12 mouse cellular contexts compared by ENCODE assay signal in the genomic region with DNA sequence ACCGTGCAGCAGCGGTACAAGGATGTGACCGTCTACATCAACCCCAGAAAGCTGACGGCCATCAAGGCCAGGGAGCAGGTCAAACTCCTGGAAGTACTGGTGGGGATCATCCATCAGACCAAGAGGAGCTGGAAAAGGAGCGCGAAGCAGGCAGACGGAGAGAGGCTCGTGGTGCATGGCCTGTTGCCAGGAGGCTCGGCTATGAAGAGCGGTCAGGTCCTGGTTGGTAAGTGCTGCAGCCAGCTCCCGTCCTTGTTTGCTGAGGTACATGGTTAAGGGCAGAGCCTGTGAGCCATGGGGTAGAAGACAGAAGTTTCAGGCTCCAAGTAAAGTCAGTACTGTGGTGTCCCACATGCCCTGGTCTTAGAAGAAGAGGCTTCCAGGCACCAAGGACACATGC. TPM values are rescaled to one million over a fixed set of nuclear protein-coding genes. Genes with fewer than 3 reads are reported as not detected.
A peak's percentile ranks its signal among the peaks of the same experiment; 100 is the strongest.
DNase-seq lines count a peak whose midpoint lies in the region; ATAC-seq lines count a peak whose summit lies in the region.
"Had no signal": no experiment of that assay in that cellular context is flagged by ENCODE, and none has a peak within 500 bp of the region (broad histone marks: within the 10 kb centered on the region; RNA-seq: fewer than 3 reads in every experiment).

No protein-coding gene starts in this region.

- no peaks in the 10 kb centered on the region for H3K27me3 ChIP-seq in heart, embryonic 14.5 days (ENCODE audit: control insufficient read depth, insufficient read depth, low read length)
- H3K27me3 ChIP-seq: midbrain, embryonic 15.5 days; neural tube, embryonic 13.5 days had no signal

- ATAC-seq in heart, embryonic 14.5 days (ENCODE audit: insufficient number of reproducible peaks, insufficient read depth, low FRiP score, low read depth): peak; percentile 47; the same call in 1 of the 2 replicates
- ATAC-seq: midbrain, embryonic 15.5 days had no signal

- H3K4me3 ChIP-seq in heart, embryonic 14.5 days (ENCODE audit: control insufficient read depth in 1 of 2, insufficient read depth in 1 of 2, low read depth in 1 of 2, low read length in 2 of 2): no peak overlapping the region
- H3K4me3 ChIP-seq: midbrain, embryonic 15.5 days; neural tube, embryonic 13.5 days had no signal

- intact Hi-C loops in left cerebral cortex, postnatal 4 days (cut with DNase I): no loop called here
- intact Hi-C loops in left cerebral cortex, postnatal 14 days (cut with DNase I): no loop called here

- H3K4me1 ChIP-seq in heart, embryonic 14.5 days (ENCODE audit: control insufficient read depth in 2 of 2, insufficient read depth in 2 of 2, low read length in 2 of 2): peaks cover 4 to 5% of the 10 kb centered on the region in 2 experiments; a peak in 2 of 4 replicates
- H3K4me1 ChIP-seq: midbrain, embryonic 15.5 days; neural tube, embryonic 13.5 days had no signal

- WGBS in heart, embryonic 14.5 days: 69% methylated on average over 11 of the region's 11 CpGs

- H3K4me2 ChIP-seq in heart, embryonic 14.5 days (ENCODE audit: low read length): no peak overlapping the region
- H3K4me2 ChIP-seq: midbrain, embryonic 15.5 days; neural tube, embryonic 13.5 days had no signal

- 0 out of 2 replicates have a peak, but pooled peaks cover 9% of the 10 kb centered on the region for H3K36me3 ChIP-seq in heart, embryonic 14.5 days (ENCODE audit: control insufficient read depth, insufficient read depth, low read length)
- H3K36me3 ChIP-seq: midbrain, embryonic 15.5 days had no signal

- DNase-seq in cerebellum, postnatal 14 days: peak; percentile 63 to 77
- DNase-seq in cerebellum, postnatal 36 days: no peak
- peak; percentile 59 for DNase-seq in left cerebral cortex, postnatal 4 days
- no peak for DNase-seq in left cerebral cortex, postnatal 14 days (ENCODE audit: low spot score in 2 of 2)
- DNase-seq in lung, postnatal 14 days: peak; percentile 28
- DNase-seq in left cerebral cortex, adult 9 months (ENCODE audit: low spot score in 2 of 2): no peak
- DNase-seq in c-Kit-positive CD71-positive TER-119-positive erythroid progenitor cells, embryonic 14.5 days (ENCODE audit: low spot score): no peak

- no peak overlapping the region for H3K27ac ChIP-seq in heart, embryonic 14.5 days (replicated peaks in 1 of 2; ENCODE audit: control insufficient read depth in 1 of 2, insufficient read depth in 1 of 2, low read depth in 2 of 2, low read length in 2 of 2)
- H3K27ac ChIP-seq: midbrain, embryonic 15.5 days; neural tube, embryonic 13.5 days had no signal

- no peak overlapping the region for H3K9ac ChIP-seq in heart, embryonic 14.5 days (ENCODE audit: low read length)
- H3K9ac ChIP-seq: midbrain, embryonic 15.5 days; neural tube, embryonic 13.5 days had no signal

- no peaks in the 10 kb centered on the region for H3K9me3 ChIP-seq in heart, embryonic 14.5 days (ENCODE audit: control insufficient read depth, low read length)
- H3K9me3 ChIP-seq: midbrain, embryonic 15.5 days; neural tube, embryonic 13.5 days had no signal

RNA-seq across cellular contexts. Expression of gene Slc25a31, which starts 54.6 kb away (rescaled TPM):
- total RNA-seq in left cerebral cortex, postnatal 4 days (2021): under 1 TPM; 0.22 to 0.24 TPM
- not detected for total RNA-seq in left cerebral cortex, postnatal 14 days (2021)
- 1.00 and 1.1 TPM in 2 replicates for polyA plus RNA-seq in heart, embryonic 14.5 days (2014; fragmentation: Nextera tagmentation; extraction: Ambion mirVana)
- total RNA-seq: granulocyte monocyte progenitor cell, adult 5-6 weeks had no signal
- polyA plus RNA-seq: inflammation-experienced regulatory T-cells, adult 6 months had no signal

Comparison
In these comparisons a context has a peak if more than half of its experiments do, and no peak if none do; other contexts are left out.
1. DNase-seq: peak in cerebellum, postnatal 14 days (2 of 2), left cerebral cortex, postnatal 4 days (single experiment) and lung, postnatal 14 days (single experiment); none in cerebellum, postnatal 36 days (0 of 2), left cerebral cortex, postnatal 14 days (0 of 2), left cerebral cortex, adult 9 months (0 of 2) and c-Kit-positive CD71-positive TER-119-positive erythroid progenitor cells, embryonic 14.5 days (single experiment).